35 mouse cellular contexts compared by ENCODE assay signal in the genomic region with DNA sequence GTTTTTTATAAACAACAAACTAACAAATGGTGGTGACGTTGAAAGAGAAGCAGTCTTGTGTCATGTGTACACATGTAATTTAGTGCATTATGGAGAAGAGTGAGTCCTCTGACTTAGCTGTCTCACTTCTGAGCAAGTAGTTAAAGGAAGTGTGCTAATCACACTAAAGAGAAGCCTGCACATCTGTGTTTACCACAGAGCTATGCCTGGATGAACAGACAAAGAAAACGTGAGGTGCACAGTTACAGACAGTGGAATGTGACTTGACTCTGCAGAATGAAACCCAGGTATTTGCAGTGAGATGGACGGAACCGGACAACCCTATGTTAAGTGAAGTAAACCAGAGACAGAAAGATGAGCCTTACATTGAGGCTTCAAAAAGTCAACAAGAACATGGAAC.
"Had no signal": no experiment of that assay in that cellular context is flagged by ENCODE, and none has a peak within 500 bp of the region (broad histone marks: within the 10 kb centered on the region; RNA-seq: fewer than 3 reads in every experiment).

No protein-coding gene starts in this region.

- H3K9me3 ChIP-seq: heart, embryonic 12.5 days; heart, embryonic 13.5 days; heart, embryonic 15.5 days; hindbrain, embryonic 10.5 days; hindbrain, embryonic 12.5 days; hindbrain, embryonic 13.5 days; hindbrain, embryonic 15.5 days; intestine, embryonic 15.5 days; kidney, embryonic 15.5 days had no signal

- H3K27ac ChIP-seq: heart, embryonic 13.5 days; heart, embryonic 15.5 days; hindbrain, embryonic 10.5 days; hindbrain, embryonic 12.5 days; hindbrain, embryonic 13.5 days; hindbrain, embryonic 14.5 days; hindbrain, embryonic 15.5 days; hindbrain, postnatal 0 days; intestine, embryonic 15.5 days; kidney, embryonic 15.5 days; kidney, postnatal 0 days; layer of hippocampus, adult 2 months; left cerebral cortex, adult 2 months had no signal

- H3K9ac ChIP-seq: heart, embryonic 12.5 days; heart, embryonic 13.5 days; heart, embryonic 15.5 days; hindbrain, embryonic 12.5 days; hindbrain, embryonic 13.5 days; hindbrain, embryonic 14.5 days; hindbrain, embryonic 15.5 days; intestine, embryonic 15.5 days; kidney, embryonic 15.5 days had no signal

- H3K27me3 ChIP-seq: heart, embryonic 12.5 days; heart, embryonic 13.5 days; heart, embryonic 15.5 days; hindbrain, embryonic 12.5 days; hindbrain, embryonic 13.5 days; hindbrain, embryonic 15.5 days; intestine, embryonic 15.5 days; kidney, embryonic 15.5 days had no signal

- DNase-seq: heart, postnatal 10 days; heart, postnatal 14 days; heart, postnatal 36 days; heart, postnatal 4 days; kidney, adult 11 months; kidney, adult 18-20 months; kidney, adult 2 months; kidney, adult 8-10 months; kidney, adult 9 months; kidney, postnatal 10 days; kidney, postnatal 14 days; kidney, postnatal 25 days; kidney, postnatal 36 days; kidney, postnatal 4 days; layer of hippocampus, adult 9-11 months; layer of hippocampus, postnatal 36 days had no signal

- H3K4me2 ChIP-seq: heart, embryonic 11.5 days; heart, embryonic 12.5 days; heart, embryonic 13.5 days; heart, embryonic 15.5 days; hindbrain, embryonic 12.5 days; hindbrain, embryonic 13.5 days; hindbrain, embryonic 14.5 days; hindbrain, embryonic 15.5 days; intestine, embryonic 15.5 days; kidney, embryonic 15.5 days had no signal

- H3K4me3 ChIP-seq: heart, embryonic 12.5 days; heart, embryonic 13.5 days; heart, embryonic 15.5 days; hindbrain, embryonic 10.5 days; hindbrain, embryonic 12.5 days; hindbrain, embryonic 13.5 days; hindbrain, embryonic 15.5 days; intestine, embryonic 15.5 days; kidney, embryonic 15.5 days; layer of hippocampus, adult 2 months; left cerebral cortex, adult 2 months had no signal

- H3K36me3 ChIP-seq: heart, embryonic 12.5 days; heart, embryonic 13.5 days; heart, embryonic 15.5 days; hindbrain, embryonic 10.5 days; hindbrain, embryonic 12.5 days; intestine, embryonic 15.5 days; kidney, embryonic 15.5 days had no signal

- ATAC-seq: hindbrain, embryonic 16.5 days; hindbrain, postnatal 0 days; inflammation-experienced regulatory T-cells, adult 6 months; intestine, embryonic 15.5 days; intestine, embryonic 16.5 days; intestine, postnatal 0 days had no signal

- H3K4me1 ChIP-seq: heart, embryonic 12.5 days; heart, embryonic 13.5 days; heart, embryonic 15.5 days; hindbrain, embryonic 10.5 days; hindbrain, embryonic 12.5 days; hindbrain, embryonic 13.5 days; hindbrain, embryonic 15.5 days; intestine, embryonic 15.5 days; kidney, embryonic 15.5 days had no signal
